ENCODE assay signal across 21 mouse cellular contexts in genomic region chr6:117416461-117416860, GRCm38 (mm10).
DNase-seq lines count a peak whose midpoint lies in the region; ATAC-seq and TF ChIP-seq lines count a peak whose summit lies in the region.
"Had no signal": no experiment of that assay in that cellular context is flagged by ENCODE, and none has a peak within 500 bp of the region (broad histone marks: within the 10 kb centered on the region; RNA-seq: fewer than 3 reads in every experiment).

No protein-coding gene starts in this region.

- no peak overlapping the region for H3K27ac ChIP-seq in heart, postnatal 0 days (ENCODE audit: low read depth)
- no peak overlapping the region for H3K27ac ChIP-seq in midbrain, postnatal 0 days (ENCODE audit: low read depth, low read length)
- no peak overlapping the region for H3K27ac ChIP-seq in midbrain, embryonic 14.5 days (replicated peaks; ENCODE audit: low read depth, low read length)
- H3K27ac ChIP-seq in limb, embryonic 12.5 days: 0 out of 2 replicates have a peak overlapping the region, but pooled peaks have one; percentile 17
- H3K27ac ChIP-seq: embryonic facial prominence, embryonic 12.5 days; forebrain, embryonic 12.5 days; hindbrain, embryonic 12.5 days had no signal

- H3K4me3 ChIP-seq in heart, postnatal 0 days (ENCODE audit: low read depth, low read length): no peak overlapping the region
- H3K4me3 ChIP-seq in midbrain, postnatal 0 days (ENCODE audit: low read depth, low read length): no peak overlapping the region
- H3K4me3 ChIP-seq in midbrain, embryonic 14.5 days (replicated peaks; ENCODE audit: low read depth, low read length): no peak overlapping the region
- H3K4me3 ChIP-seq in limb, embryonic 12.5 days (replicated peaks): no peak overlapping the region
- H3K4me3 ChIP-seq: embryonic facial prominence, embryonic 12.5 days; forebrain, embryonic 12.5 days; heart, embryonic 15.5 days; hindbrain, embryonic 12.5 days had no signal

- peak; percentile 43 for TF ChIP-seq CTCF in heart, postnatal 0 days (IDR thresholded peaks at IDR 0.05; ENCODE audit: low read depth)
- peak; percentile 42 for TF ChIP-seq CTCF in midbrain, postnatal 0 days (IDR thresholded peaks at IDR 0.05)

- H3K27me3 ChIP-seq in heart, postnatal 0 days (ENCODE audit: control insufficient read depth, insufficient read depth, low read length): no peaks in the 10 kb centered on the region
- H3K27me3 ChIP-seq in midbrain, postnatal 0 days (ENCODE audit: insufficient read depth, low read length): no peaks in the 10 kb centered on the region
- no peaks in the 10 kb centered on the region for H3K27me3 ChIP-seq in midbrain, embryonic 14.5 days (ENCODE audit: control insufficient read depth, insufficient read depth, low read length)
- H3K27me3 ChIP-seq in limb, embryonic 12.5 days: peaks cover 12% of the 10 kb centered on the region
- H3K27me3 ChIP-seq: embryonic facial prominence, embryonic 12.5 days; forebrain, embryonic 12.5 days; heart, embryonic 15.5 days; hindbrain, embryonic 12.5 days had no signal

- peak; percentile 48 to 55 for DNase-seq in cerebellum, postnatal 14 days
- DNase-seq in cerebellum, adult 11 months: no peak
- DNase-seq in heart, postnatal 0 days (ENCODE audit: low spot score): no peak
- no peak for DNase-seq in heart, postnatal 10 days
- DNase-seq in midbrain, postnatal 0 days (ENCODE audit: low spot score): no peak
- no peak for DNase-seq in midbrain, embryonic 14.5 days
- DNase-seq: adrenal gland, postnatal 10 days; cerebellum, adult 11-12 months; cerebellum, adult 9-10 months; embryo, embryonic 11 days; gastrocnemius, postnatal 14 days; heart, postnatal 36 days had no signal

- intact Hi-C loops in heart, postnatal 10 days (cut with DNase I): loop anchor here (5.0 kb wide), 1 partner anchor 244 kb away; no protein-coding TSS in a partner anchor

- no peak for ATAC-seq in heart, postnatal 0 days (ENCODE audit: insufficient read depth, low read depth)
- ATAC-seq in midbrain, postnatal 0 days (ENCODE audit: low FRiP score): no peak
- no peak for ATAC-seq in midbrain, embryonic 14.5 days (ENCODE audit: low FRiP score, low TSS enrichment)
- no peak for ATAC-seq in limb, embryonic 12.5 days (ENCODE audit: insufficient number of reproducible peaks, insufficient read depth, low FRiP score, low TSS enrichment, low read depth)
- no peak for ATAC-seq in megakaryocyte progenitor cell, adult 5-6 weeks (replicated peaks; ENCODE audit: poor library complexity)
- ATAC-seq: forebrain, embryonic 16.5 days; intestine, postnatal 0 days had no signal

- 64% methylated on average over 5 of the region's 5 CpGs for WGBS in heart, postnatal 0 days
- WGBS in midbrain, postnatal 0 days: 48% methylated on average over 5 of the region's 5 CpGs
- 41% methylated on average over 5 of the region's 5 CpGs for WGBS in midbrain, embryonic 14.5 days
- 62% methylated on average over 5 of the region's 5 CpGs for WGBS in limb, embryonic 12.5 days

- TF ChIP-seq EP300 in heart, postnatal 0 days (IDR thresholded peaks at IDR 0.05; ENCODE audit: low read depth): no peak

- H3K4me1 ChIP-seq in heart, postnatal 0 days (ENCODE audit: control insufficient read depth, insufficient read depth): peaks cover 15% of the 10 kb centered on the region
- no peaks in the 10 kb centered on the region for H3K4me1 ChIP-seq in midbrain, postnatal 0 days (ENCODE audit: insufficient read depth, low read length)
- no peaks in the 10 kb centered on the region for H3K4me1 ChIP-seq in midbrain, embryonic 14.5 days (ENCODE audit: control insufficient read depth, insufficient read depth, low read length)
- peaks cover 10% of the 10 kb centered on the region for H3K4me1 ChIP-seq in limb, embryonic 12.5 days (replicated peaks)
- H3K4me1 ChIP-seq: embryonic facial prominence, embryonic 12.5 days; forebrain, embryonic 12.5 days; hindbrain, embryonic 12.5 days had no signal

- H3K9ac ChIP-seq in heart, postnatal 0 days (replicated peaks; ENCODE audit: low read depth, low read length): no peak overlapping the region
- no peak overlapping the region for H3K9ac ChIP-seq in midbrain, postnatal 0 days (replicated peaks; ENCODE audit: low read length, poor library complexity, severe bottlenecking)
- no peak overlapping the region for H3K9ac ChIP-seq in midbrain, embryonic 14.5 days (replicated peaks; ENCODE audit: low read length)
- no peak overlapping the region for H3K9ac ChIP-seq in limb, embryonic 12.5 days (replicated peaks)
- H3K9ac ChIP-seq: embryonic facial prominence, embryonic 12.5 days; forebrain, embryonic 12.5 days; heart, embryonic 15.5 days; hindbrain, embryonic 12.5 days had no signal

- H3K36me3 ChIP-seq in heart, postnatal 0 days (replicated peaks; ENCODE audit: control insufficient read depth, insufficient read depth, low read length): no peaks in the 10 kb centered on the region
- H3K36me3 ChIP-seq in midbrain, postnatal 0 days (ENCODE audit: insufficient read depth, low read length): no peaks in the 10 kb centered on the region
- H3K36me3 ChIP-seq in midbrain, embryonic 14.5 days (ENCODE audit: control insufficient read depth, insufficient read depth, low read length): no peaks in the 10 kb centered on the region
- no peaks in the 10 kb centered on the region for H3K36me3 ChIP-seq in limb, embryonic 12.5 days
- H3K36me3 ChIP-seq: embryonic facial prominence, embryonic 12.5 days; forebrain, embryonic 12.5 days; heart, embryonic 15.5 days; hindbrain, embryonic 12.5 days had no signal

- H3K4me2 ChIP-seq in heart, postnatal 0 days (ENCODE audit: low read depth, low read length): no peak overlapping the region
- H3K4me2 ChIP-seq in midbrain, postnatal 0 days (ENCODE audit: low read depth, low read length, poor library complexity, severe bottlenecking): no peak overlapping the region
- H3K4me2 ChIP-seq in midbrain, embryonic 14.5 days (ENCODE audit: low read length): no peak overlapping the region
- no peak overlapping the region for H3K4me2 ChIP-seq in limb, embryonic 12.5 days
- H3K4me2 ChIP-seq: embryonic facial prominence, embryonic 12.5 days; forebrain, embryonic 12.5 days; heart, embryonic 11.5 days; heart, embryonic 15.5 days; hindbrain, embryonic 12.5 days had no signal

- H3K9me3 ChIP-seq in heart, postnatal 0 days (replicated peaks; ENCODE audit: control insufficient read depth, low read length): no peaks in the 10 kb centered on the region
- H3K9me3 ChIP-seq in midbrain, postnatal 0 days (ENCODE audit: low read length): no peaks in the 10 kb centered on the region
- H3K9me3 ChIP-seq in midbrain, embryonic 14.5 days (ENCODE audit: control insufficient read depth, low read length): no peaks in the 10 kb centered on the region
- H3K9me3 ChIP-seq in limb, embryonic 12.5 days: no peaks in the 10 kb centered on the region
- H3K9me3 ChIP-seq: embryonic facial prominence, embryonic 12.5 days; forebrain, embryonic 12.5 days; heart, embryonic 15.5 days; hindbrain, embryonic 12.5 days had no signal

Comparison
In these comparisons a context has a peak if more than half of its experiments do, and no peak if none do; other contexts are left out.
1. DNase-seq: peak in cerebellum, postnatal 14 days (2 of 2); none in cerebellum, adult 11 months (single experiment), heart, postnatal 0 days (single experiment), heart, postnatal 10 days (0 of 2), midbrain, postnatal 0 days (single experiment) and midbrain, embryonic 14.5 days (single experiment).